Mouse (Mus musculus) c-Kit-negative CD71-positive TER-119-positive erythroid progenitor cells, embryonic 14.5 days (primary cell): ENCODE data around the gene Ncln.
"Not testable (repeated sequence)": the region's sequence is repeated elsewhere in the genome, so short reads cannot be mapped to it uniquely, and the experiment has no call there.

ENCODE experiments used
- DNase-seq: peaks from one replicate; pipeline ENCODE4 v3.0.0-alpha.2; 2013; ENCODE audit warnings: low read depth, low spot score

Gene Ncln

GRCm38 (mm10) chr10:81462415-81462804 is 33.8 kb downstream of the Ncln start:
- DNase-seq, result no peak

DNA sequence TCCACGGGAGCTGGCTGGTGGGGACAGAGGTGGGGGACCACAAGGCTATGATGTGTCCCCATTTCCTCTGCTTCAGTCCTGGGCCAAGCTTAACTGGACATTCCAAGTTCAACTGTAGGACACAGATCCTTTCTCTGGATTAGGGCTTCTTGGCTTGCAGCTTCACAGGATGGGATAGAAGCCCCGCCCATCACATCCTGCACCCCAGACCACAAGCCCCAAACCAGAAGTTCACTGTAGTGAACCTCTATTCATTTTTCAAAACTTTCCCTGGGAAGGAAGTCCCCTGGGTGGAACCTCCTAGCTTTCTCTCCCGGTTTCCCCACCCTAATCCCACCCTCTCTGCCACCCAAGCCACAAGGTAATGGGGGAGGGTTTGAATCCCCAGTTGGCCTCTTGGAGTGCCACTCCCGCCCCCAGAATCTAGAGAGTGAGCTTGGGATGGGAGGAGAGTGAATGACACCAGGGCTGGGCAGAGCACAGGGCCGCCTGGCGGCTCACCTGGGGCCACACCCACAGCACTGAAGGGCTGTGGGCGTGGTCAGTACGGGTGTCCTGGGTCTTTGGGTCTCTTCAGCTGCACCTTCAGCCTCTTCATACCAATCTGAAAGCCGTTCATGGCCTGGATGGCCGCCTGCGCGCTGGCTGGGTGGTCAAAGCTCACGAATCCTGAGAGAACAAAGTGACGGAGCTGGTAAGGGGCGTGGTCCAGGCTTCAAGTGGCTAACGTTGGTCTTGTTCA is 34.3 kb downstream of the Ncln start:
- DNase-seq, result no peak

DNA sequence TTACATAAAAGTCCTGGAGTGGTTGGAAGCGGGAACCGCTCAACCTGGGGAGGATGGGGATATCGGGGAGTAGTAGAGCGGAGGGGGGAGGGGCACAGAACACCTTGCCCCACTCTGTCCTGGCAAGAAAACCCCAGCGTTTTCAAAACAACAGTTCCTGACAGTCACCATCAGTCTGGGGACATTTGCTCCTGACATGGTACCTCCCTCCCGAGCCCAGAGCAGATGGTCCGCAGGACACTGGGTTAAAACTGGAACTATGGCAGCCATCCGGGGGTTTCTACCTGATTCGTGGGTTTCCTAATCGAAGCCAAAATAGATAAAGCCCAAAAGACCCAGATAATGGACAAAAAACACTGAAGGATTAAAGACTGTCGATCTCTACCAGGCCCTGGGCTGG is 35.2 kb downstream of the Ncln start:
- DNase-seq, result no peak

DNA sequence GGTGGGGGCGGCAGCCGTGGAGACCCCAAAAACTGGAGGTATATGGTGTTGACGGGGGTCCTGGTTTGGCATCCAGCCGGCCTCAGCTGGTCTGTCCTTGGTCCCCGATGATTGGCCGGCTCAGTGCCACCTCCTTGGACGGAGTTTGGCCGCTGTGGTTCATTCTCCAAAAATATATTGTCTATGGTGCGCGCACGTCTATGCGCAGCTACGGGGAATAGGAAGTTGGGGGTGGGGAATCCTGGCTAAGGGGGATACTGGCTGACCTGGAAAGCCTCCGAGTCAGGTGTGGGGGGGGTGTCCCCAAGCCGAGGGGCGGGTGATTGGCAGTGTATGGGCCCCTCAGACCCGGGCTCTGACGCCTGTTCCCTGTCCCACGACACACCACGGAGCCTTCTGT is 35.7 kb downstream of the Ncln start:
- DNase-seq, result no peak

DNA sequence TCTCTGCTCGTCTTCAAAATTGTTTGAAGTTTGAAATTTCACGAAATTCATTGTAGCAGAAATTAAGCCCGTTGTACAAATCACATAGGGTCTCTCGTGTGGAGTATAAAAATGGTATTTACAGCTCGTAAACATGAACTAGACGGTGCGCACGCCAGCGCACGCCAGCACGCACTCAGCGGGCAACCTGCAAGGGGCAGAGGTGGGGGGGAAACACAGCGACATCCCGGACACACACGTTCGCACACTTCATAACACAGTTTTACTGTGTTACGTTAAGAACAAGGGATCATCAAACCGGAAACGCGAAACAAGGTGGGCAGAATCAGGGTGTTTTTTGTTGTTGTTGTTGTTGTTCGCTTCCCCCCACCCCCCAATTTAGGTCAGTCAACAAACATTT is 36.8 kb downstream of the Ncln start:
- no peak for DNase-seq

- DNase-seq, result no peak
Observed at GRCm38 (mm10) chr10:81458267-81458666, 37.9 kb downstream of the Ncln start.

DNA sequence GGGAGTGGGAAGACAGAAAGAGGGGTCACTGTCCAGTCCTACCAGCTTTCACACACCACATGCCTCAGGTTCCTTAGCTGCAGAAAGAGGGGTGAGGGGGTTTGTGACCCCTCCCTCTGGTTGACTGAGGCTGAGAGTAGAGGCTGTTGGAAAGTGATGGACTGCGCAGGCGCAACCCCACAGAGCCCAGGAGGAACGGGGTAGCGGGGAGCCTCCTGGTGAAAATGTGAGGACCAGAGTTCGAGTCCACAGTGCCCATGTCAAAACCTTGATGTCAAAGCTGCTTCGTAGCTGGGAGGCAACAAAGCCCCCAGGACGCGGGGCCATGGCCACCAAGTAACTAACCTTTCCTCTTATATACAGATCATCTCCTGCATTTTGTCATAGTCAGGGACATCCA is 38.6 kb downstream of the Ncln start:
- DNase-seq, result no peak

- no peak for DNase-seq
Observed at GRCm38 (mm10) chr10:81456983-81457563, 39.1 kb downstream of the Ncln start.

DNA sequence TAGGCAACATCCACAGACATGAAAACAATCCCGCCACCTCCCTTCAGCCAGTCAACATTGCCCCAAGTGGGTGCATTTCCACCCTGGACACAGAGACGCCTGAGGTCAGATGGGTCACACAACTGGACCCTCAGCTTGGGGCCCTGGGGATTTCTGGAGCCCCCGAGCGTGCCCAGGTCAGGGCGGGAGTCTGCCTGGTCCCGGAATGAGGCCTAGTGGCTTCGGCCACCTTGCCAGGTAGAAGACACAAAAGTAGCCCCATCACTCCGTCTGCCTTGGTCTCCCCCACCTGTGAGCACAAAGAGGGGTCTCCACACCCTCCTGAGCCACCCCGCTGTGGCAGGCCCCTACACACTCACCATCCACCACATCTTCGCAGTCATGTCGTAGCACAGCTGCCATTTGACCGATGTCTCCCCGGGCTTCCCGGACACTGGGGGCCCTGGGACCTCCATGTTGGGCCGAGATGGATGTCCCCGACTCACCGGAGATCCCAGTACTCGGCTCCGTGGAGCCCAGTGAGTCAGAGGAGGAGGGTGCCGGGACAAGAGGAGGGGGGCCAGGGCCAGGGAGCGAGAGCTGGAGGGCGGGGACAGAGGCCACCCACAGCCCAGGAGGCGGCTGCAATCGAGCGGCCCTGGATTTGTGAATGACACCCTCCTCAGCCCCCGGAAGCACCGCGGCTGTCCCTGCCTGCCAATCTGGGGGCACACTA is 40.9 kb downstream of the Ncln start, which contains the start of gene Nfic:
TSS of gene Nfic (minus strand) at position 455 of the 715 bp plus-strand sequence.
- no peak for DNase-seq

DNA sequence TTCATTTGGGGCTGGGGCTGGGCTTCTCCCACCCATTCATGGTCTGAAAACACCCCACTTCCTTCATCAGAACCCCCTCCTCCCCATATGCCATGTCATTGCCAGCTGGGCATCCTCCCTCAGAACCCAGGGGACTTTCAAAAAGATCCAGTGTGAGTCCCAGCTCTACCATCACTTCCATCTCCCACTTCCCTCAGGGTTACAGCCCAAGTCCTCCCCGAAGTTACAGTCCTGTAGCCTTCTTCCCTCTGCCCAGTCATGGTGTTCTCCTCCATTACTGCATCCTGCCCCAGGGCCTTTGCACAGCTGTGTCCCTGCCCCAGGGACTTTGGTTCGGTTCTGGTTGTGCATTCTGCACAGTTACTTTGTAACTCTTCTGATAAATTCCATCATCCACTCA is 42.1 kb downstream of the Ncln start:
- DNase-seq, result no peak

GRCm38 (mm10) chr10:81452947-81453288 is 43.3 kb downstream of the Ncln start:
- no peak for DNase-seq

DNA sequence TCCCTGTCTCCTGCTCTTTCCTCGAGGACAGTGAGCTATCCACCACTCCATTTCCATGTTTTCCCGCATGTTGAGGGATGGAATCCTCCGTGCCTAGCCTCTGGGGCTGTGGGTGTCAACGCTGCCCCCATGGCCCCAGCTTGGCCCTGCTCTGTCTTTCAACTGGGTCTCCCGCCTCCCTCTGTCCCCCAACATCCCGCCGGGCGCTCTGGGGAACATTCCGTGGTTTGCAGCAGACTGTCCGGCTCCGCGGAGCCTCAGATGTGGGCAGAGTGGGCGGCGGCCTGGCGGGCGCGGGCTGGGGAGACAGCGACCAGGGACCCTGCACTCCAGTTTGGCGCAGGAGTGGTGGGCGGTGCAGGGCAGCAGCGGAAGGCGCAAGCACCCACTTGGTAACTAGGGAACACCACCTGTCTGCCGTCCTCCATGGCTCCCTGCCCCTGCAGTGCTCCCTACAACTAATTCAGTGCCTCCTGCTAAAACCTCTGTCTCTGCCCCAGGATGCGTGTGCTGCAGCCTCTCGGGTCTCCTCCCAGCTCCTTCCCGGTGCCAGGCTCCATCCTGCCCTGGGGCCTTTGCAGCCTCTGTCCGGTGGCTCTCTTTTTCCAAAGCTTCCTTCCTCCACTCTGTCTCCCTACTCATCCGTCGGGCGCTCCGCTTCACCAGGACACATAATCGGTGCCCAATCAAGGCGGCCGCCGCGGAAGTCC is 43.8 kb downstream of the Ncln start:
- no peak for DNase-seq

DNA sequence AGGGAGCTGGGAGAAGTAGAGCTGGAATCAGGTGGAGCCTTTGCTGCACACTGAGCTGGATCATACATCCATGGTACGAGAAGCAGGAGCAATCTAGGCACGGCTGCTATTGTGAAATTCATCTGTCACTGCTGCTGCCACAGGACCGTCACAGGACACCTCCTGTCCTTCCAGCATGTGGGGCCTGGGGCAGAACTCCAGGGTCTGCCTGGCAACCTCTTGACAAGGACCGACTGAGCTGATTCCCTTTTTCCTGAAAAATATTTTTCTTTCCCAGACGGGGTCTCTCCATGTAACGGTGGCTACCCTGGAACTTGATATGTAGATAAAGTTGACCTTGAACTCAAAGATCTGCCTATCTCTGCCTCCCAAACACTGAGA is 44.8 kb downstream of the Ncln start:
- DNase-seq, result no peak

GRCm38 (mm10) chr10:81450641-81451364 is 45.4 kb downstream of the Ncln start:
- DNase-seq, result no peak

GRCm38 (mm10) chr10:81450140-81450539 is 46.1 kb downstream of the Ncln start:
- peak; percentile 67 for DNase-seq

- DNase-seq, result not testable (repeated sequence)
Observed at GRCm38 (mm10) chr10:81445516-81445915, 50.7 kb downstream of the Ncln start.

DNA sequence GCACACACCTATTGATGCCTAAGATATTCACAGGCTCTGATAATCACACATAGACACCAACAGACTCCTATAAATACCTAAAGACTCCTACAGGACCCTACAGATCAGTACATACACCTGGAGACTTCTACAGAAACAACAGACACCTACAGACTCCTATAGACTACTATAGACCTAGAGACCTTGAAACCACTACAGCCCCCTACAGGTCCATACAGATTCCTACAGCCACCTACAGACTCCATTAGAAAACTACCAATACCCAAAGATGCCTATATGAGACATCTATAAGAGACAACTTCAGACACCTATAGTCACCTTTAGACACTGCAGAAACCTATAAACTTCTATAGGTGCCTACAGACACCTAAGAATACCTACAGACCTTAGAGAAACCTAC is 55.2 kb downstream of the Ncln start:
- DNase-seq, result no peak
